8 mouse cellular contexts compared by ENCODE assay signal in genomic region chr2:180025861-180026200, GRCm38 (mm10). TPM values are rescaled to one million over a fixed set of nuclear protein-coding genes. Genes with fewer than 3 reads are reported as not detected.
A peak's percentile ranks its signal among the peaks of the same experiment; 100 is the strongest.
DNase-seq lines count a peak whose midpoint lies in the region; ATAC-seq lines count a peak whose summit lies in the region.

No protein-coding gene starts in this region.

- no peak for DNase-seq in lung, postnatal 14 days
- no peak for DNase-seq in forebrain, embryonic 10.5 days (ENCODE audit: extremely low spot score, low spot score)
- no peak for DNase-seq in MN1 (ENCODE audit: low spot score)
- DNase-seq in cerebellum, adult 9-11 months = no peak
- DNase-seq in gastrocnemius, postnatal 36 days = no peak

- peak overlapping the region; percentile 85 for H3K4me3 ChIP-seq in lung, embryonic 15.5 days
- peak overlapping the region; percentile 99 for H3K4me3 ChIP-seq in forebrain, embryonic 10.5 days
- peak overlapping the region; percentile 98 for H3K4me3 ChIP-seq in limb, embryonic 12.5 days (replicated peaks)
- H3K4me3 ChIP-seq in neural tube, embryonic 15.5 days (replicated peaks) = peak overlapping the region; percentile 94

- H3K4me2 ChIP-seq in lung, embryonic 15.5 days = peak overlapping the region; percentile 71
- H3K4me2 ChIP-seq in limb, embryonic 12.5 days = peak overlapping the region; percentile 91
- H3K4me2 ChIP-seq in neural tube, embryonic 15.5 days = peak overlapping the region; percentile 95

- ATAC-seq in lung, embryonic 15.5 days (ENCODE audit: borderline replicate concordance, extremely low read depth, low FRiP score, low TSS enrichment) = no peak
- ATAC-seq in limb, embryonic 12.5 days (ENCODE audit: insufficient number of reproducible peaks, insufficient read depth, low FRiP score, low TSS enrichment, low read depth) = no peak
- no peak for ATAC-seq in neural tube, embryonic 15.5 days (ENCODE audit: low FRiP score)

- intact Hi-C loops in gastrocnemius, postnatal 36 days (cut with DNase I) = loop anchor here (2.0 kb wide), 1 partner anchor 49 kb away; the partner anchor contains the start of gene Taf4

- whole genome bisulfite sequencing in lung, embryonic 15.5 days = 3% methylated on average over 6 of the region's 6 CpGs
- WGBS in forebrain, embryonic 10.5 days = 8% methylated on average over 6 of the region's 6 CpGs
- 10% methylated on average over 6 of the region's 6 CpGs for WGBS in limb, embryonic 12.5 days
- 6% methylated on average over 6 of the region's 6 CpGs for WGBS in neural tube, embryonic 15.5 days

- H3K9me3 ChIP-seq in lung, embryonic 15.5 days = no peaks in the 10 kb centered on the region
- H3K9me3 ChIP-seq in forebrain, embryonic 10.5 days = no peaks in the 10 kb centered on the region
- H3K9me3 ChIP-seq in limb, embryonic 12.5 days = no peaks in the 10 kb centered on the region
- no peaks in the 10 kb centered on the region for H3K9me3 ChIP-seq in neural tube, embryonic 15.5 days (replicated peaks)

- H3K27me3 ChIP-seq in lung, embryonic 15.5 days = peaks cover 24% of the 10 kb centered on the region
- H3K27me3 ChIP-seq in forebrain, embryonic 10.5 days (ENCODE audit: poor library complexity, severe bottlenecking) = peaks cover 32% of the 10 kb centered on the region
- H3K27me3 ChIP-seq in limb, embryonic 12.5 days = peaks cover 28% of the 10 kb centered on the region
- H3K27me3 ChIP-seq in neural tube, embryonic 15.5 days (replicated peaks) = peaks cover 22% of the 10 kb centered on the region

- H3K9ac ChIP-seq in lung, embryonic 15.5 days = peak overlapping the region; percentile 86
- peak overlapping the region; percentile 95 for H3K9ac ChIP-seq in limb, embryonic 12.5 days (replicated peaks)
- H3K9ac ChIP-seq in neural tube, embryonic 15.5 days (replicated peaks) = peak overlapping the region; percentile 96

- 0 out of 2 replicates have a peak overlapping the region, but pooled peaks have one; percentile 95 for H3K27ac ChIP-seq in lung, embryonic 15.5 days
- peak overlapping the region; percentile 97 for H3K27ac ChIP-seq in forebrain, embryonic 10.5 days
- peak overlapping the region; percentile 94 for H3K27ac ChIP-seq in limb, embryonic 12.5 days
- H3K27ac ChIP-seq in neural tube, embryonic 15.5 days (replicated peaks) = peak overlapping the region; percentile 97

- peaks cover 29% of the 10 kb centered on the region for H3K36me3 ChIP-seq in lung, embryonic 15.5 days
- H3K36me3 ChIP-seq in forebrain, embryonic 10.5 days (replicated peaks) = peaks cover 45% of the 10 kb centered on the region
- H3K36me3 ChIP-seq in limb, embryonic 12.5 days = peaks cover 39% of the 10 kb centered on the region
- peaks cover 33% of the 10 kb centered on the region for H3K36me3 ChIP-seq in neural tube, embryonic 15.5 days

- peaks cover 29% of the 10 kb centered on the region for H3K4me1 ChIP-seq in lung, embryonic 15.5 days
- H3K4me1 ChIP-seq in forebrain, embryonic 10.5 days = peaks cover 56% of the 10 kb centered on the region
- H3K4me1 ChIP-seq in limb, embryonic 12.5 days (replicated peaks) = peaks cover 46% of the 10 kb centered on the region
- peaks cover 44% of the 10 kb centered on the region for H3K4me1 ChIP-seq in neural tube, embryonic 15.5 days

RNA-seq across cellular contexts. Expression of gene Lsm14b, which starts 1.0 kb away (rescaled TPM):
- 7.5 and 9.5 TPM in 2 replicates for polyA plus RNA-seq in lung, embryonic 15.5 days (2015; fragmentation: Nextera tagmentation; extraction: Ambion mirVana)
- polyA plus RNA-seq in forebrain, embryonic 10.5 days (2016; fragmentation: Nextera tagmentation; extraction: Ambion mirVana) = 8.5 and 8.9 TPM in 2 replicates
- polyA plus RNA-seq in limb, embryonic 12.5 days (2016; fragmentation: Nextera tagmentation; extraction: Ambion mirVana) = 13.6 and 14.2 TPM in 2 replicates
- 16.4 and 24.0 TPM in 2 replicates for polyA plus RNA-seq in neural tube, embryonic 15.5 days (2015; fragmentation: Nextera tagmentation; extraction: Ambion mirVana)
- total RNA-seq in gastrocnemius, postnatal 36 days (2021) = 10 to 100 TPM; 41.4 to 45.1 TPM

RNA-seq across cellular contexts. Expression of gene Psma7, which starts 16.4 kb away (rescaled TPM):
- polyA plus RNA-seq in lung, embryonic 15.5 days (2015; fragmentation: Nextera tagmentation; extraction: Ambion mirVana) = 513 and 529 TPM in 2 replicates
- polyA plus RNA-seq in forebrain, embryonic 10.5 days (2016; fragmentation: Nextera tagmentation; extraction: Ambion mirVana) = 856 and 905 TPM in 2 replicates
- polyA plus RNA-seq in limb, embryonic 12.5 days (2016; fragmentation: Nextera tagmentation; extraction: Ambion mirVana) = 693 and 704 TPM in 2 replicates
- polyA plus RNA-seq in neural tube, embryonic 15.5 days (2015; fragmentation: Nextera tagmentation; extraction: Ambion mirVana) = 561 and 578 TPM in 2 replicates
- 100 to 1,000 TPM; 117 to 131 TPM for total RNA-seq in gastrocnemius, postnatal 36 days (2021)

RNA-seq across cellular contexts. Expression of gene Ss18l1, which starts 16.5 kb away (rescaled TPM):
- 4.0 and 4.5 TPM in 2 replicates for polyA plus RNA-seq in lung, embryonic 15.5 days (2015; fragmentation: Nextera tagmentation; extraction: Ambion mirVana)
- polyA plus RNA-seq in forebrain, embryonic 10.5 days (2016; fragmentation: Nextera tagmentation; extraction: Ambion mirVana) = 7.0 TPM in 2 replicates
- polyA plus RNA-seq in limb, embryonic 12.5 days (2016; fragmentation: Nextera tagmentation; extraction: Ambion mirVana) = 7.3 and 8.7 TPM in 2 replicates
- polyA plus RNA-seq in neural tube, embryonic 15.5 days (2015; fragmentation: Nextera tagmentation; extraction: Ambion mirVana) = 43.2 and 49.9 TPM in 2 replicates
- 1 to 10 TPM; 1.2 to 2.1 TPM for total RNA-seq in gastrocnemius, postnatal 36 days (2021)

RNA-seq across cellular contexts. Expression of gene Mtg2, which starts 44.6 kb away (rescaled TPM):
- polyA plus RNA-seq in lung, embryonic 15.5 days (2015; fragmentation: Nextera tagmentation; extraction: Ambion mirVana) = 26.4 and 26.6 TPM in 2 replicates
- 34.0 and 35.2 TPM in 2 replicates for polyA plus RNA-seq in forebrain, embryonic 10.5 days (2016; fragmentation: Nextera tagmentation; extraction: Ambion mirVana)
- polyA plus RNA-seq in limb, embryonic 12.5 days (2016; fragmentation: Nextera tagmentation; extraction: Ambion mirVana) = 29.6 and 30.9 TPM in 2 replicates
- 35.1 and 37.6 TPM in 2 replicates for polyA plus RNA-seq in neural tube, embryonic 15.5 days (2015; fragmentation: Nextera tagmentation; extraction: Ambion mirVana)
- total RNA-seq in gastrocnemius, postnatal 36 days (2021) = 10 to 100 TPM; 12.3 to 16.9 TPM

RNA-seq across cellular contexts. Expression of gene Taf4, which starts 49.4 kb away (rescaled TPM):
- 3.4 and 3.7 TPM in 2 replicates for polyA plus RNA-seq in lung, embryonic 15.5 days (2015; fragmentation: Nextera tagmentation; extraction: Ambion mirVana)
- polyA plus RNA-seq in forebrain, embryonic 10.5 days (2016; fragmentation: Nextera tagmentation; extraction: Ambion mirVana) = 3.6 and 4.2 TPM in 2 replicates
- 3.8 and 5.0 TPM in 2 replicates for polyA plus RNA-seq in limb, embryonic 12.5 days (2016; fragmentation: Nextera tagmentation; extraction: Ambion mirVana)
- 3.1 and 3.2 TPM in 2 replicates for polyA plus RNA-seq in neural tube, embryonic 15.5 days (2015; fragmentation: Nextera tagmentation; extraction: Ambion mirVana)
- total RNA-seq in gastrocnemius, postnatal 36 days (2021) = 1 to 10 TPM; 6.6 to 8.3 TPM
